Mouse (Mus musculus): ENCODE results near the gene Mybphl. TPM values are rescaled to one million over a fixed set of nuclear protein-coding genes. Genes with fewer than 3 reads are reported as not detected.

Gene Mybphl
- total RNA-seq, 2 experiments from 2014 or later = not detected

DNA sequence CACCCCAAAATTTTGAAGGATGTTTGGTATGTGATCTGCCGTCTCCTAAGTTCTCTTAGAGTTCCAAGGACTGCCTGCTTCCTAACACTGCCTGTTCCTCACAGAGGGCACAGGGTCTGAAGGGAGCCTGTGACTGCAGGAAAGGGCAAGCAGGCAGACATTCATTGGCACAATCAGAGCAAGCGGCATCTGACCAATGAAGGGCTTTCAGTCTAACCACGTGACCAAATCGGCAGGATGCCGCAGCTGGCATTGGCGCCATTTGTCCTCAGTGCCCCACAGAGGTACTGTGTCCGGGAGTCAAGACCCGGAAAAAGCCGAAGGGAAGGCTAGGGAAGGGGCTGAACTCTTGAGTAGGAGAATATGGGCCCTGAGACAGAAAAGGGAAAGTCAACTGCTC lies 2.5 kb downstream of the Mybphl start:
- DNase-seq (ENCODE audit: extremely low spot score in 1 of 2, low spot score in 2 of 2) = no peak
- intact Hi-C loops (cut with DNase I) = no loop called here

DNA sequence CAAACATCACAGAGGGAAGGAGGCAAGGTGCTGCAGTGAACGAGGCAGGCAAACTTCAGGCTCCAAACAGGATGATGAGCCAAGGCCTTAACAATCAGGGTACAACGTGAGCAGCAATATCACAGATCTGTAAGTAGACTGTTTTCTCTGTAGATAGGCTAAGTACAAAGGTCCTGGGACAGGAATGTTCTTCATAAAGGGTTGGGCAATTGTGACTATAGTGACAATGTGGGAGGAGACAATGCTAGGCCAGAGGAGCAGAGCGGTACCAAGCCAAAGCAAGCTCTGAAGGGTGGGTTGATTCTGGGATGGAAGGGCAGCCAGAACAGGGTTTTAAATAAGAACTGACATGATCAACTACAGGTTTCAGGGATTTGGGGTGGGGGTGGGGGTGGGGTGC lies 3.1 kb downstream of the Mybphl start:
- no peak for DNase-seq (ENCODE audit: extremely low spot score in 1 of 2, low spot score in 2 of 2)
- intact Hi-C loops (cut with DNase I) = no loop called here

DNA sequence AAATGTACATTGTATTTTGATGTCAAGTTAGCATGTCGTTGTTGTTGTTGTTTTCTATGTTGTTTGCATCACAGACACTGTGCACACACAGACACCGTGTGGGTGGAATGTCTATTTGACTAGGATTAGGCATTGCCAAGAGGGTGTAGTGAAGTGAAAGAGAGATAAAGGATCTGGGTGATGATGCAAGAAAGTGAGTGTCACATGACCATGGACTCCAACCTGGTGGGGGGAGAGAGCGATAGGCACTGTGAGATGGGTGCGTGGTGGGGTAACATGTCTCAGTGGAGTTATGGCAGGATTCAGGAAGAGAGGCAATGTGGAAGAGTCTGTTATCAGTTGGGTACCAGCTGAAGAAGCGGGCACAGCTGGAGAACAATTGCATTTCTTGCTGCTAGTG lies 4.0 kb downstream of the Mybphl start:
- intact Hi-C loops (cut with DNase I) = no loop called here
- no peak for DNase-seq (ENCODE audit: extremely low spot score in 1 of 2, low spot score in 2 of 2)

DNA sequence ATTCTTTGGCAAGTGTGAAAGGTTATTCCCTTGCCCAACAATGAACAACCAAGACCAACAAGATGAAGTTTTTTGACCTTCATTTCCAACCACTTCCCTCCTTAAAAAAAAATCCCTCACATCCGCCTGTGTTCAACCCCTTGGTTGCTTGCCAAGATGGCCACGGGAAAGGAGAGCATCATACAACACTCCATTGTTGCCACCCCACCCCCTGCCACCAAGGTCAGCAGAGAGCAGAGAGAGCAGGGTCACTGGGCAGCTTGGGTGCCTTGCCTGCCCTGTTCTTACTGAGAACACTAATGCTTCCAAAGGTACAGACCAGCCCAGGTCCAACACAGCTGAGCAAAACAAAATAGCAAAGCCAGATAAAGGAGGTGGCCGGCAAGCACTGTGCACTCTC lies 7.6 kb downstream of the Mybphl start:
- DNase-seq (ENCODE audit: extremely low spot score in 1 of 2, low spot score in 2 of 2) = no peak
- intact Hi-C loops (cut with DNase I) = no loop called here

DNA sequence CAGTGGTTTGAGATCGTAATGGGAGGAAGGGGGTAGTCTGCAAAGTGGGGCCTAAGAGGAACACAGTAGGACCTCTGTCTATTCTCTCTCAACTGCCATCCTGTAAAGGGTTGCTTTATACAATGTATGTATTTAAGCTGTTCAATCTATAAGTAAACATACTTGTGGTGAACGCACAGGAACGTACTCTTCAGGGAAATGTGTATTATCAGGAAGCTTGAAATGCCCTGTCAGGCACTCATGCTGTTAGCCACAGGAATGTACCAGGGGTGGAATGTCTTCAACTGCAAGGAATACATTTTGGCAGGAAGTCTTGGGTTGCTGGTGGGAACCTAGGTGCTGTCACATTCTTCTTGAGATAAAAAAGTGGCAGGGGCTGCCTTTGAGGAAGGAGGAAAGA lies 8.0 kb downstream of the Mybphl start:
- DNase-seq (ENCODE audit: extremely low spot score in 1 of 2, low spot score in 2 of 2) = no peak
- intact Hi-C loops (cut with DNase I) = no loop called here

DNA sequence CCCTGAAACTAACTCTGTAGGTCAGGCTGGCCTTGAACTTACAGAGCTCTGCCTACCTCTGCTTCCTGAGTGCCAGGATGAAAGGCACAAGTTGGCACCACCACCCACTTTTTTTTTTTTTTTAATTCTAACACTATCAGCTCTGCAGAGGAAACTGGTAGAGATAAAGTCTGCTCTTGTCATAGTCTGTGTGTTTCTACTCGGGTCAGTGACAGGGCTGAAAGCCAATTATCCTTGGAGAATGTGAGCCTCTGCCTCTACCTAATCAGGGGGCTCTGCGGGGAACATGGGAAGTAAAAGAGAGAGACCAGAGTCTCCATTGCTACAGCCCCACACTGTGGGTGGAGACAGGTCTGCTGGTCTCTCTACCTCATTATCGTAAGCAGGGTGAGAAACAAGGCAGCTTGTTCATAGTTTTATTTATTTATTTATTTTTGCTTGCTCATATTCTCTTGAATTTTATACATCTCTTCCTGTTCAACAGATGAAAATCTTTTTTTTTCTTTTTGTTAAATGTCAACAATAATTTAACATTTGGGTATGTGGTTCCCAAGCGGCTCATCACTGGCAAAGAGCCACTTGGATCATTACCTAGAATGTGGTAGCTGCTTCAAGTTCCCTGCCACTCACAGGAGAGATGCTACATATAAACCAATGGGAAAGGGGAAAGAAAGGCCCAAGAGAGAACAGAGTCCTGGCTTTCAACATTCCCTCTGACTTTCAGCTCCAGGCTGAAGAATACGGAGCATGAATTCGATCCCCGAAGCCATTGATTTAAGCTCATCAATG lies 14.4 kb downstream of the Mybphl start:
- no peak for DNase-seq (ENCODE audit: extremely low spot score in 1 of 2, low spot score in 2 of 2)
- intact Hi-C loops (cut with DNase I) = no loop called here

DNA sequence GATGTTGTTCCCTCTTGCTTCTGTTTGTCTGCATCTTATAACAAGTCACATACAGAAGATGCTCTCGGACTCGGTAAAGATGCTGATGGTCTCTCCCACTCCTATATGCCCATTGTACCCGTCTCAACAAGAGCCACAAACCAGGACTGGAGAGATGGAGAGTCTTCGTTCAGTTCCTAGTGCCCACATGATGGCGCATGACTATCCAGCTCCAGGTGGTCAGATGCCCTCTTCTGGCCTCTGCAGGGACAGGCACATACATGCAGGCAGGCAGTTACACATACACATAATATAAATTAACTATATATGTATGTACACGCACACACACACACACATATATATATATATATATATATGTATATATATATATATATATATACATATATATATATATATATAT lies 16.0 kb downstream of the Mybphl start:
- intact Hi-C loops (cut with DNase I) = no loop called here
- no peak for DNase-seq (ENCODE audit: extremely low spot score in 1 of 2, low spot score in 2 of 2)

DNA sequence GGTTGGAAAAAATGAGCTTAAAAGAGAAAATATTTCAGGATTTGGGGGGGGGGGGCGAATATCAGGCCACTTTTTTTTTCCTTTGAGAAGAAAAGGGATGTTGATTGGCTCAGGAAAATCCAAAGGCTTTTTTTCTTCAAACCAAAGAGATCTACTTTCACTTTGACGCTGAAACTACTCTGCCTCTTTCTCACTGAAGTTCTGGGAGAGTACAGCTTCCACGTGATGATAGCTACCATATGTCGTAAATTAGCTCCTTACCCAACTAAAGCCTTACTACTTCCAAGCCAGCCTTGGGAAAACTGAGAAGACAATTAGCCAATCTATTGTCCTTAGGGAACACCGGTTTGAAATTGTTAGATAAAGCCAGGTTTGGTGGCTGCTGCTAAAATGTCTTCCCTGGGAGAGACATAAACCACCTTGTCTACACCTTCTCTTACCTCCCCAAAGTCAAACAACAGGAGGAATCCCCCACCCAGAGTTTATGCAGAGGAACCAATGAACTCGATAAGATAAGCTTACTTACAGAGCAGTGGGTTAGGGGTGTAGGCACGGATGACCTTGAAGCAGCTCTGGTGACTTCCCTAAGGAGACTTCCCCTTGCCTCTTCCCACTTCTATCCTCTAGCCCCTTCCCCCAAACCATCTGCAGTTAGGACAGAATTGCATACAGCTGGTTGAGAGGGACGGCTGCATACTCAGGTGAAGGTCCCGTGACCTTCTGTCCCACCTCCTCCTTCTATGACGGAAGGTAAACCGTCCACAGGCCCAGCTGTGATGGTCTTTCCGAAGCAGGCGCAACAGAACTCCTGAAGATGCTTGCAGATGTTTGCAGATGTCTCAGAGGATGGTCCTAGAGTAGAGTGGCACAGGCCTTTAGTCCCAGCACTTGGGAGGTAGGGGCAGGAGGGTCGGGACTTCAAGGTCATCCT lies 17.5 kb downstream of the Mybphl start:
- intact Hi-C loops (cut with DNase I) = no loop called here
- DNase-seq (ENCODE audit: extremely low spot score in 1 of 2, low spot score in 2 of 2) = no peak

DNA sequence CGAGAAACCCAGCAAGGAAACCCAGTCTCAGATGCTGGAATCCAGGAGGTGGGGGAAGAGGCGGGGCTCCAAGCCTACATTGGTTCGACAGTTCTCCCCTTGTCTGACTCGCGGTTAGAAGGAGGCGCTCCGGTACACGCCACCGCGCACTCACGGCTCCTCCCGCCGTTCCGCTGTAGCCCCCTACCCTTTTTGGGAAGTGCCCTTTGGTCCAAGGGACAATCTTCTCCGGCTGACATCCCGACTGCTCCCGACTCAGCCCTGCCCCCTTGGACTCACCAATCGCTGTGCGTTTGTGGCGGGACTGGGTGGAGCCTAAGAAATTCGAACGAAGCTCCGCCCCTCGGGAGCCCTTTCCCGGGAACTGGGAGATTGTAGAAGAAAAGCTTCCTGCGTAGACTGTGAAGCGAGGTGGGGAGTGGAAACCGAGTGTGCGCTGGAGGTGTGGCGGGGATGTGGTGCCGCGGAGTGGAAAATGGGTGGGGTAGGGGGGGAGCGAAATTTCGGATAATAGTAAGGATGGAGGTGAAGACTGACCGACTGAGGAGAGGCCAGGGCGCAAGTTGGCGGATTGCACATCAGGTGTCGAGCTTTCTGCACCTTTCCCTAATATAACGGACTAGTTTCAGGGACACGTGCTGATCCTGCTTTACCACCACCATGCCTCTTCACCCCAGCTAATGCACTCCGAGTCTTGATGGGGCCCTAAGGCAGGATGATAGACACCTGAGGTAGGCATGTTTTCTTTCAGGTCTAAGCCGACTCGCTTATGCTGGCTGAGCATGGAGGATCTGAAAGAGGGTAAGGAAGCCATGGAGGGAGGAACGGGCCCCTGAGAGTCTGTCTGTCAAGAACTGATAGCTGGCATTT lies 19.0 kb downstream of the Mybphl start, which contains the start of gene Psrc1:
Gene Psrc1 (plus strand): TSS at position 355 of the 870 bp plus-strand sequence.
- peak; percentile 81 to 93 for DNase-seq (ENCODE audit: extremely low spot score in 1 of 2, low spot score in 2 of 2)
- intact Hi-C loops (cut with DNase I) = no loop called here

DNA sequence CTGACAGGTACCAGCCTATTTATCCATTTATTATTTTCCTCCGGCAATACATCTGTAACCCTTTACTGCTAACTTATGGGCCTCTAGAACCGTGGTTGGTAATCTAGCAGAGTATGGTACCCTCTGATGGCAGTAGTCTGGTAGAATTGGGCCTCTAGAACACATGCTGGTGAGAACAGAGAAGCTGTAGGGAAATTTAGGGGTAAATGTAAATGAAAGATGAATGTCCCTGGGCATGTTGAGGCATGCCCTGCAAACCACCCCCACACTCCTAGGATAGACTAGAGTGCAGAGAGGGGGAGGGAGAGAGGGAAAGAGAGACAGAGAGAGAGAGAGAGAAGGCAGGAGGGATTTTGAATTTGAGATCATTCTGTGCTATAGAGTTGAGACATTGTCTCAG lies 19.7 kb downstream of the Mybphl start:
- intact Hi-C loops (cut with DNase I) = no loop called here

DNA sequence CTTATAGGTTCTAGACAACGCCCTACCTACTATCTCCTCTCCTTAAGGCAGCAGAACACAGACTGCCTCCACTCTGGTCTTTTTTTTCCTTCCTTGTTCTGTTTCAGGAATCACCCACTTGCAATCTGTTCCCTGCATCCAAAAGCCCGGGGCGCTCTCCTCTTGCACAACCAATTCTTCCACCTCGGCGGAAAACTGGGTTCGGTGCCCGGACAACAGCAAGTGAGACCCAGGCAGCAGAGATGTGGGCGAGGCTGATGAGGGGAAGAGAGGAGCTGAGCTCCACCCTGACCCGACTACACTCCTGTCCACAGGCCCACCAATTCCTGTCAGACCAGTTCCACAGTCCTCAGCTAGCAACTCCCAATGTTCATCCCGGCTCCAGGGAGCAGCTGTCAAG lies 21.5 kb downstream of the Mybphl start:
- intact Hi-C loops (cut with DNase I) = no loop called here

More for the DNA sequence above, 19.7 kb downstream of the Mybphl start:
- DNase-seq (ENCODE audit: extremely low spot score in 1 of 2, low spot score in 2 of 2) = no peak

DNA sequence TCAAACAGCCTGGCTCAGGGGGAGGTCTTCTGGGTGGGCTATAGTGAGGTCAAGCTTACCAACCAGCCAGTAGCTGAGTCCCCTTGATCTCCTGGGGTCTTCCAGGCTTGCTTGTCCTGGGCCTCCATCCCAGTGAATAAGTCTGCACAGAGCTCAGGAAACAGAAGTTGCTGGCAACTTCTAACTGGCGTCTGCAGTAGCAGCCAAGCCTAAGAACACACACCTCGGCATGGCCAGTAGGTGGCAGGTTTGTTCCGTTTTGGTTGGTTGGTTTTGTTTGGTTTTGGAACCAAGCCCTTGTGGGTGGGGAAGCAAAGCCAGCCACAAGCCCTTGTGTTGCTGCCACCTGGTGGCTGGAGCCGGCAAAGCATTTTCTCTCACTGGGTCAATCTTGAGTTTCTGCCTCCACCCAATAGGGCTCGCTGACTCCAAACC lies 24.4 kb downstream of the Mybphl start:
- intact Hi-C loops (cut with DNase I) = loop anchor here (1.0 kb wide), 1 partner anchor 106 kb away; no protein-coding TSS in a partner anchor

More for the DNA sequence above, 21.5 kb downstream of the Mybphl start:
- peak; percentile 54 to 63 for DNase-seq (ENCODE audit: extremely low spot score in 1 of 2, low spot score in 2 of 2)

DNA sequence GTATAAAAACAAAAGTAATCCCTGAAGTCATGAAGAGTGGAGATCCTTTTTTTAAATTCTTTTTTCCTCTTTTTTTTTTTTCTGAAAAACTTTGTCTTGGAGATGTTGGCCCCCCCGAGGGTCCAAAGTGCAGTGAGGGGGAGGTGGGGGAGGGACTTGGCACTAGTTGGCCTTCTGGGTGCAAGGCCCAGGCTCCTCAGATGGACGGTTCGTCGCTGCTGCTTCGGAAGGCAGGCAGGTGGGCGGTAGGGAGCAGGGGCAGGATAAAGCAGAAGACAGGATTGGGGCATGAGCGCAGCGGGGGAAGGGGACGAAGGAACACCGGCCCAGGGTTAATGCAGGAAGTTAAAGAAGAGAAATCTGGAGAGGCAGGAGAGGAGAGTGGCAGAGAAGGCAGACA lies 27.6 kb downstream of the Mybphl start:
- intact Hi-C loops (cut with DNase I) = no loop called here
- DNase-seq (ENCODE audit: extremely low spot score in 1 of 2, low spot score in 2 of 2) = no peak

More for the DNA sequence above, 24.4 kb downstream of the Mybphl start:
- peak; percentile 95 for DNase-seq (ENCODE audit: extremely low spot score in 1 of 2, low spot score in 2 of 2)

DNA sequence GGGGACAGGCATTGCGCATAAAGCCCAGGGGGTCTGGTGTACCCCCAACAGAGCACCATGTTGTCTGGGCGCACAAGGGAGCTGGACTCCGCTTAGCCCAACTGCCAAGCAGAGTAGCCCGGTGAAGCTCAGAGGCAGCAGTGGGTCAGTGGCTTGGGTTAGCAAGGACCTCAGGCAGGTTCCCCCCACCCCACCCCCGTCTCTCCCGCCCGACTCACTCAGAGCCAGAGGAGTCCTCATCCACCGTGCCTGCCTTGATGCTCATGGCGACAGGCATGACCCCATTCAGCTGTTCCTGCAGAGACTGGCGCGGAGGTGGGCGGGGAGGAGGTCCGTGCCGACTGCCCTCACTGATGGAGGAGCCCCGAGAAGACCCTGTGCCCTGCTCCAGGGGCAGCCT lies 28.1 kb downstream of the Mybphl start:
- intact Hi-C loops (cut with DNase I) = no loop called here
- DNase-seq (ENCODE audit: extremely low spot score in 1 of 2, low spot score in 2 of 2) = no peak

DNA sequence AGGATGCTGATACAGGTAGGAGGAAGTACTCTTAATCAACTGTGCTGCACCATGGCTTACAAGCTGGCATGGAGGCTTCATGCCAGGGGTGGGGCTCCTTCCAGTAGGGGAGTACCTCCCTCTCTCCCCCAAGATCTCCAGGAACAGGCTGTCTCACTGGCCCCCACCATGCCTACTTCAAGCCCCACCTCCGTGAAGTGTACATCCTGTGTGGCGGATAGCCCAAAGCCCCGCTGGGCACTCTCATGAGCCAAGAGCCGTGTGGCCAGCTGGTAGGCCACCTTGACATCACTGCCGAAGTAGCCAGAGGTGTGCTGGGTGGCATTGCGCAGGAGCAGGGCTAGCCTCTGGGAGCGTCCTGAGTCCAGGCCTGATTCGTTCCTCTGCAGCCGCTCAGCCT lies 33.6 kb downstream of the Mybphl start:
- no peak for DNase-seq (ENCODE audit: extremely low spot score in 1 of 2, low spot score in 2 of 2)
- intact Hi-C loops (cut with DNase I) = no loop called here

DNA sequence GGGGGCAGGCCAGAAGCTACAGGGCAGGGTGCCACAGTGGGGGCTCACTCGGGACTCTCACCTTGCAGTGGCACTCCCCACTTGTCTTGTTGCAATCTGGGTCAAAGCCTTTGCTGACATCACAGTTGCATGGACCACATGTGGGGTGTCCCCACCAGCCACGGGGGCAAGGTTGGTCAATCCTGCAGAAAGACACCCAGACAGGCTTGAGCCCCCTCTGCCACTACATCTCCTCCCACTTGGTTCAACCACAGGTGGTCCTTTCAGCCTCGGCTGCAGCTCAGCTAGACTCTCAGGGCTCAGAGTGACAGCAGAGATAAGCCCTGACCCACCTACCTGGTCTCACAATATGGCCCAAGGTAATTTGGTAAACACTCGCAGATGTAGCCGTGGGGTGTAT lies 35.7 kb downstream of the Mybphl start:
- intact Hi-C loops (cut with DNase I) = loop anchor here (5.0 kb wide), 1 partner anchor 162 kb away; the partner anchor contains the start of gene Tmem167b
- DNase-seq (ENCODE audit: extremely low spot score in 1 of 2, low spot score in 2 of 2) = no peak

DNA sequence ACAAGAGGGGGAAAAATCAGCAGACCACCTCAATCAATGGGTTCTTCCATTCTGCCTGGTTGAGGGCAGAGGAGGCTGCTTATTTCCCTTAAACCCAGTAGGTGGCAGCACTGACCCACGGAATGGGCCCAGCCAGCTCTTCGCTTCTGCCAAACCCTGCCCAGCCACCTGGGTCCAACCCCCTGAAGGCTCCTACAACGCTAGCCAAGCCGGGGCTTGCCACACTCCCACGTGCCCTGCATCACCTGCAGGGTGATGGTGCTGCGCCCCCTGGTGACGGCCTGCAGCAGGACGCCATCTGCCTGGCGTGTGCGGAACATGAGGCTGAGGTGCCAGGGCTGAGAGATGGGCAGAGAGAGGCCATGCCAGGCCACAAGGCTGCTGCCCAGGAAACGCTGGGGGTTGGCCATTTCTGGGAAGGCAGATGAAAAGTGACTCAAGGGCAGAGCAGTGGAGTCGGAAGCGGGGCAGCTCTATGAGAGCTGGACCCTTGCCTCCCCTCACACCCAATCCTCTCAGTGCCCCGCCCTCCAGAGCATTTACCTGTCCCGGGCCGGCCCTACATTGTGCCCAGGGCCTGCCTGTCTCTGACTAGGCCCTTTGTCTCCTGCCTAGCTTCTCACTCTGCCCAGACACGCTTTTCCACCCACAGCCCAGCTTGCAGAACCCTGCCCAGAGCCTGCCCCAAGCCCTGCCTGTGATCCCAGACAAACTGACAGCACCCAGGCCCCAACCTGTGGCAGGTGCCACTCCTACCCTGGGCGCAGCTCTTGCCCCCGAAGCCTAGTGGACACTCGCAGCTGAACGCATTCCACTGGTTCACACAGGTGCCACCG lies 37.2 kb downstream of the Mybphl start:
- peak; percentile 79 to 91 for DNase-seq (ENCODE audit: extremely low spot score in 1 of 2, low spot score in 2 of 2)
- intact Hi-C loops (cut with DNase I) = loop anchor here (5.0 kb wide), 1 partner anchor 160 kb away; the partner anchor contains the start of gene Tmem167b

DNA sequence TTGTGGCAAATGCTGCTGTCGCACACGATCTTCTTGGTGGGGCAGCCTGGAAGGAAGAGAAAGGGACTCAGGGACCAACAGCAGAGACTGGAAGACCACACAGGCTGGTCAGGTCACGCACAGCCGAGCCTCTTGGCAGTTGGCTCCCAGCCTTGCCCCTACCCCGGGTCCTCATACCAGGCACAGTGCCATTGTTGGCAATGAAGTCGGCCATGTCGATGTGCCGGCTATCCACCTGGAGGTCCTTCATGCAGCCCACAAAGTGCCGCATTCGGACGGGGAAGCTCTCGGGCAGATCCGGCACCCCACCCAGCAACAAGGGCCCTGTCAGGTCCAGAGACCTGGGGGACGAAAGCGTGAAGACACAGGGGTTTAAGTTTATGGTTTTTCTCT lies 37.8 kb downstream of the Mybphl start:
- intact Hi-C loops (cut with DNase I) = loop anchor here (5.0 kb wide), 1 partner anchor 160 kb away; the partner anchor contains the start of gene Tmem167b
- DNase-seq (ENCODE audit: extremely low spot score in 1 of 2, low spot score in 2 of 2) = no peak

All from left cerebral cortex, postnatal 10 days (tissue).